Mouse (Mus musculus) fat pad, adult 2 months (tissue): Measurements from ENCODE around the gene Tmem52.
"Not testable (repeated sequence)": the region's sequence is repeated elsewhere in the genome, so short reads cannot be mapped to it uniquely, and the experiment has no call there.

Experiments used
- DNase-seq: peaks from one replicate; pipeline ENCODE4 v3.0.0-alpha.2; 2011; ENCODE audit warnings: low read depth, low spot score; ENCODE audit errors: extremely low read depth

The Tmem52 gene

DNA sequence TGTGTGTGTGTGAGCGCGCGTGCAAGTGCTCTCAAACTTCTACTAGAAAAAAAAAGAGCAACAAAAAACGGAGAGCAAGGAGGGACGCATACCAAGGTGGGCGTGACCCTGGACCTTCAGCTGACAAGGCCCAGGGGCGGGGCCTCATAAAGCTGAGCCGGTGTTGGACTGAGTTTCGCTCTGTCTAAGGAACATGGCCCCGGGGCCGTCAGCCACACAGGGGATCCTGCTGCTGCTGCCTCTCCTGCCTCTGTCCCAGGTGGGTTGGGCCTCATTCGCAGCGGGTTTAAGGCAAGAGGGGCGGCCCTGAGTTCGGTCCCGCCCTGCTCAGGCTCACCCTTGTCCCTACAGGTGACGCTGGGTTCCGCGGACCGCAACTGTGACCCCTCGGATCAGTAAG lies at the start of gene Tmem52:
TSS of gene Tmem52 (plus strand) at position 163 of the 400 bp plus-strand sequence.
- DNase-seq, result no peak

DNA sequence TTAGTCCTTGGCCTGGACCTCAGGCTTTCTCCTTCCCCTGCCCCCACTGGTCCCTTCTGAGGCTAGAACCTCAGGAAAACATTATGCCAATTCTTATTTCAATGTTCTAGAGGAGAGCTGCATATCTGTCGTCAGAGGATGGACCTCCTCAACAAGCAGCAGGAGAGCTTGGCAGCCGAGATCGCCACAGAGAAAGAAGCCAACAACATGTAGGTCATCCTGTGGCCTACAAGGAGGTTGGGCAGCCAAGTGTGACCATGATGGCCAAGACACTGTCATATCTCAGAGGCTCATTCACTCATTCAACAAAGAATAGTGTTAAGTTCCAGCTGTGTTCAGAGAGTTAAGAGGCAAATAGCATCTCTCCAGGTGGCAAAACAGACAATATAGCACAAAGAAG lies 48.8 kb upstream of the Tmem52 start:
- no peak for DNase-seq

DNA sequence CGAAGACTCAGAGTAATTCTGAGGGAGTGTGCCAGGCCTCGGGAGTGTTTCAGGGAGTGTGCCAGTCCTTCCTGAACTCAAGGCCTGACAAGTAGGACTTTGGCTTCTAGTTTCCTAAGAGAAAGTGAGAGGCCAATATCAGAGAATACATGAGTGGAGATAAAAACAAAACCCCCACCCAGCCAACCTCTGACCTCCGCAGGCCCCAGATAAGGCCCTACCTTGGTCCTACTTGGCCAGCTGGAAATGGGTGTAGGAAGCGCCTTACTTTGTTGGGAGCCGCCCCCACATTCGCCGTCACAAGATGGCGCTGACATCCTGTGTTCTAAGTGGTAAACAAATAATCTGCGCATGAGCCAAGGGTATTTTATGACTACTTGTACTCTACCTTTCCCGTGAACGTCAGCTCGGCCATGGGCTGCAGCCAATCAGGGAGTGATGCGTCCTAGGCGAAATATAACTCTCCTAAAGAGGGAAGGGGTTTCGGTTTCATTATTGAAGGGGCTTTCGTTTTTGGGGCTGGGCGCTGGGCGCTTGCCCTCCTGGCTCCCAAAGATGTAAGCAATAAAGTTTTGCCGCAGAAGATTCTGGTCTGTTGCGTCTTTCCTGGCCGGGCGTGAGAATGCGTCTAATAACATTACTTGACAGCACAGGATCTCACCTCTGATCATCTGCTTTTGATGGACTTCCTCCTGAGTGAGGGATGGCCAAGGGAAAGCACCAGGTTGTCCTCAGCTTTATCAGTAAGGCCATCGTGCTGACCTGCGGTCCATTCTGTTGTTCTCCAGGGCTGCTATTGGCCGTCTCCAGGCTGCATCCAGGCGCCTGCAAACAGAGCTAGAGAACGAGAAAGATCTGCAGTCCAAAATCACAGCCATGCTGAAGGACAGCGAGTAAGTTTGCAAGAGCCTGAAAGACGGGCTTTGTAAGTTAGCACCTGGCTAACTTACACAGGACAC lies 47.2 kb upstream of the Tmem52 start:
- not testable (repeated sequence) for DNase-seq

DNA sequence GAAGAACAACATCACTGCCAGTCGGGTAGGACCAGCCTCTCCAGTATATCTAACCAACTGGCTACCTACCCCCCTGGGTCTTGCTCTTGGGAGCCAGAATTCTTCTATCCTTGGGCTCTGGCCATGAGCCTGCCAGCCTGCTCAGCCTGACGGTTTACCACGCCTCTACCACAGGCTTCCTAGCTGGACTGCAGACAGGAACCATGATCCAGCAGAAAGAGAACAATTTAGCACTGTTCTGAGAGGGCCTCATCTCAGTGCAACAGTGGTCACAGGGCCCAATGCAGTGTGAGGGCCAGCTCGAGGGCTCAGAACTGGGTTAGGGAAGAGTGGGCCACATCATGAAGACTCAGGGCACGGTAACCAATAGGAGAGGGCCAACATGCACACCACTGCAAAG lies 44.9 kb upstream of the Tmem52 start:
- DNase-seq, result no peak

GRCm38 (mm10) chr4:155426272-155426671 lies 42.6 kb upstream of the Tmem52 start:
- no peak for DNase-seq

- DNase-seq, result no peak
Observed at GRCm38 (mm10) chr4:155428442-155428841, 40.5 kb upstream of the Tmem52 start.

GRCm38 (mm10) chr4:155429202-155429601 lies 39.7 kb upstream of the Tmem52 start:
- no peak for DNase-seq

- DNase-seq, result no peak
Observed at GRCm38 (mm10) chr4:155432358-155432757, 36.6 kb upstream of the Tmem52 start.

DNA sequence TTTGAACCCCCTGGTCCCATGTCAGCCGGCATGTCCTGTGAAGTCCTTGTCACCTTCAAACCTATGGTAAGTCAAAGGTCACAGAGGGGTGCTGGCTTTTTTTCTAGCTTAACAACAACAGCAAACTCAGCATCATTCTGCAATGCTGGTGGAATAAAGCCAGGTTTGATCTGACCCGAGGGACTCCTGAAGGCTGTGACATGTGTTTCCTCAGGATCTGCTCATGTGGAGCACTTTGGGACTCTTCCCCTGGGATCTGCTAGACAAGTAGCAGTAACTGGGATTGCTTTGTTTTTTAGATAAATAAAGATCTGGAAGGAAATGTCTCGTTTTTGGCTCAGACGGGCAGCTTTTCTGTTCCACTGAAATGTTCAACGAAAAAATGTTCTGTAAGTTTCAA lies 34.9 kb upstream of the Tmem52 start:
- DNase-seq, result no peak

DNA sequence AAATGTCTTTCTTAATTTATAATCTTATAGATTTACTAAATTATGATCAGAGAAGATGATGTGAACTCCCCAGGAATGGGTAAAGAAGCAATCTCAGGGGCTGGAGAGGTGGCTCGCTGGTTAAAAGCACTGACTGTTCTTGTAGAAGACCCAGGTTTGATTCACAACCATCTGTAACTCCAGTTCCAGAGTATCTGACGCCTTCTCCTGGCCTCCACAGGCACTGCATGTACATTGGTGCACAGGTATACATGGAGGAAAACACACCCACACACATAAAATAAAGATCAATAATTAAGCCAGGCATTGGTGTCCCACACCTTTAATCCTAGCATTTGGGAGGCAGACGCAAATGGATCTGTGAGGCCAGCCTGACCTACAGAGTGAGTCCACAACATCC lies 26.1 kb upstream of the Tmem52 start:
- no peak for DNase-seq

- DNase-seq, result no peak
Observed at GRCm38 (mm10) chr4:155451597-155451996, 17.3 kb upstream of the Tmem52 start.

DNA sequence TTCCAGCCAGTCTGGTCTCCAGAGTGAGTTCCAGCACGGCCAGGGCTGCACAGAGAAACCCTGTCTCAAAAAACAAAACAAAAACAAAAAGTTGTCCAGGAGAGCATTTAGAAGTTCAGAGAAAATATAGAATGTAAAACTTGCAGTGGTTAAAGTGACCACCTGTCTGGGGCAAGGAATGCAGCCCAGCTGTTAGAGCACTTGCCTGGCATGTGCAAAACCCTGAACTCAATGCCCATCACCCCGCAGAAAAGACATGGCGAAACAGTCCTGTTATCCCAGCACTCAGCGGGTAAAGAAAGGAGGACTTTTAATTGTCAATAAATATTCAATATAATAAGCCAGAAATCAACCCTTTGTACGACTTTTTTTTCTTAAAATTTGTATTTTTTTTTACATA lies 10.3 kb upstream of the Tmem52 start:
- no peak for DNase-seq

DNA sequence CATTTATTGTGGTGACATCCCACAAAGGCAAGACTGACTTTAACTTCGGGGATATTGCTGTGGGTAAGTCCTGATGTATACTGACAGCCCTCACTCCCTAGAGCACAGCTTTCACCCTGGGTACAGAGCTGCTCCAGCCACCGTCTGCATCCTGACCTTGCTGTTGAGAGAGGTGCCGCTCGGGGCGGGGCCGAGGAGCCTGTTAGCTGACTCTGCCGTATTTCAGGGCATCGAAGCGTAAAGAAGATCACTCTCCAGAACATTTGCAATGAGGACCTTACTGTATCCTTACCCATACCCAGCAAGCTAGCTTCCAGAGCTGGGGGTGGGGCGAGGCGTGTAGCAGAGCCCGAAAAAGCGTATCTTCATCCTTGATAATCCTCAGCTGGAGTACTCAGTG lies 5.9 kb upstream of the Tmem52 start:
- DNase-seq, result no peak

GRCm38 (mm10) chr4:155463611-155464010 lies 5.3 kb upstream of the Tmem52 start:
- no peak for DNase-seq

- no peak for DNase-seq
Observed at GRCm38 (mm10) chr4:155464061-155464460, 4.9 kb upstream of the Tmem52 start.

- no peak for DNase-seq
Observed at GRCm38 (mm10) chr4:155465607-155466006, 3.3 kb upstream of the Tmem52 start.

- DNase-seq, result no peak
Observed at GRCm38 (mm10) chr4:155466080-155466479, 2.8 kb upstream of the Tmem52 start.

DNA sequence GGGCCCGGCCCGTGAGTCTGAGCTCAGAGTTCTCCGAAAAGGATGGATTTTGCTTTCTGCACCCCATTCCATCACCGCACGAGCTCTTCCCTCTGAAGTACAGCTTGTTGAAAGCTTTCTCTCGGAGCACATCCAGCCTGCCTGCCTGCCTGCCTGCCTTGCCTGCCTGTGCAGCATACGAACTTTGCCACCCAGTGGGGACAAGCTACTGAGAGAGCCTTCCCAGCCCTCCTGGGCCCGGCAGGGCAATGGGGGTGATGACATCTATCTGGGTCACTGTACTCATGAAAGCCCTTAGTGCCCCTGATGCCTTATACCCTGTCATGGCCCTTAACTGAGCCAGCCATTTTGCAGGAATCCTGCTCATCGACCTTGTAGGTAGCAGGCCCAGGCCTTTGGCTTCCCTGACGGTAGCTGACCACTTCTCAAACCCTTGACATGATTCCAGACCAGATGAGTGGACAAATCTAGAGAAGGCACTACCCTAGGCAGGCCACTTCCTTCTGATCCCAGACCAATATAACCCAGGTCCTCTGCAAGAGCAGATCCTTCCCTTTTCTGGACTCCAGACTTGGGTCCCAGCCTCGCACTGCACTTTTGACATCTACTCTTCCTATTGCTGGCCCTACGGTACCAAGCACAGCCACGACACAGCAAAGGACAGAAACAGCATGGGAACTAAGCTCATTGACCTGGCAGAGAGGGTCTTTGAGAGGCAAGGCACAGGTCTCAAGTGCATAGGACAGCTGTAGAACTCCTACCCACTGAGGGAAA lies 1.5 kb upstream of the Tmem52 start:
- DNase-seq, result no peak

DNA sequence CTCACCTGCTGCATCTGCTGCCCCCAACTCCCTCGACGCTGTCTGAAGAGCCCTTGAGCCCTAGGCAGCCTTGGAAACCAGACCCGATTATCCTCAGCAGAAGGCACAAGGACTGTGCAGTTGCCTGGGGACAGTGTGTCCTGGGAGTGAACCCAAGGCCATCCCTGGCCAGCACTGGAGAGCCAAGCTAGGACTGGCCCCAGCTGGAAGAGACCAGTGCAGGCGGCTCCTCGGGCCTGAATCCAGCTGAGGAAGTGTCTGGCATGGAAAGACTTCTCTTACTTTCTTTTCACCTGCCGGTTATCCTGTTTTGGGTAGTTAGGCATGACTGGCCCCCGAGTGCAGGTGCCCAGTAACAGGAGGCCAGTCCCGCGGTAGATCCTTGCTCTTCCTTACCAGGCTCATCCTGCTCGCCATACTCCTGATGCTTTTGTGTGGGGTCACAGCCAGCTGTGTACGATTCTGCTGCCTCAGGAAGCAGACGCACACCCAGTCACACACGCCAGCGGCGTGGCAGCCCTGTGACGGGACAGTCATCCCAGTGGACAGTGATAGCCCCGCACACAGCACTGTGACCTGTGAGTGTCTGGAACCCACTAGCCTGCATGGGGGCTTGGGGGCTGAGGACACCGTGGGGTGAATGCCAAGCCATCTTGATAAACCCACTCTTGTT lies 812 bp downstream of the Tmem52 start:
- no peak for DNase-seq

GRCm38 (mm10) chr4:155470263-155470953 lies 1.5 kb downstream of the Tmem52 start:
- DNase-seq, result no peak

- no peak for DNase-seq
Observed at GRCm38 (mm10) chr4:155470997-155471396, 2.1 kb downstream of the Tmem52 start.
